In the genomic region with DNA sequence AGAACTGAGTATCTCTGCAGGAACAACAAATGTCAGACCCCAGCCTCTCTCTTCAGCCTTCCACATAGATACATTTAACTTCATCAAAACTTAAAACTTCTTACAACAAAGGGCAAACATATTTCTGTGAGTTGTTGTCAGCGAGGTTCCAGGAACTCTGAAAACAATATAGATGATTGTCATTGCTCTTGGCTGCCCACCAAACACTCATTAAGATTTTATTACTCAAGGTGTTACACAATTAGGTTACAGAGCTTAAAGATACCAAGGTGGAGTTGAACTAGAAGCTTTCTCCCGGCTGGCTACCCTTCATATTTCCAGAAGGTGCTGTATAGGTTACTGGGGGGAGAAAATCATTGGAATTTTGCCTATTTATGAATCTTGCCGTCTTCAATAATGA, we compare ENCODE assay signal across 32 mouse cellular contexts. TPM values are rescaled to one million over a fixed set of nuclear protein-coding genes. Genes with fewer than 3 reads are reported as not detected.
"Had no signal": no experiment of that assay in that cellular context is flagged by ENCODE, and none has a peak within 500 bp of the region (broad histone marks: within the 10 kb centered on the region; RNA-seq: fewer than 3 reads in every experiment).

No protein-coding gene starts in this region.

- DNase-seq: cerebellum, adult 18-20 months; cerebellum, adult 2 months; cerebellum, adult 8-10 months; cerebellum, adult 9-10 months; cerebellum, adult 9-11 months; cerebellum, postnatal 10 days; cerebellum, postnatal 14 days; cerebellum, postnatal 25 days; cerebellum, postnatal 36 days; embryo, embryonic 11 days; forebrain, postnatal 0 days; gastrocnemius, adult 2 months; gastrocnemius, postnatal 10 days; gastrocnemius, postnatal 14 days; gastrocnemius, postnatal 25 days; gastrocnemius, postnatal 36 days; heart, adult 18-20 months; heart, adult 2 months had no signal

- ATAC-seq: forebrain, embryonic 13.5 days; forebrain, embryonic 14.5 days; forebrain, embryonic 15.5 days; forebrain, embryonic 16.5 days; forebrain, postnatal 0 days had no signal

RNA-seq across cellular contexts. Expression of a gene that starts 3.1 kb away (rescaled TPM):
- total RNA-seq: common myeloid progenitor, adult 5-6 weeks; heart, adult 2 months; heart, adult 8-10 months had no signal
- polyA plus RNA-seq: cerebellum, adult 2 months; embryonic facial prominence, embryonic 10.5 days; embryonic facial prominence, embryonic 11.5 days; embryonic facial prominence, embryonic 12.5 days; erythroblast, embryonic 14.5 days; forebrain, embryonic 10.5 days; forebrain, embryonic 11.5 days; forebrain, embryonic 12.5 days; forebrain, embryonic 15.5 days; heart, embryonic 11.5 days had no signal

RNA-seq across cellular contexts. Expression of a gene that starts 37.4 kb away (rescaled TPM):
- polyA plus RNA-seq: erythroblast, embryonic 14.5 days had no signal
